Mouse (Mus musculus) retina, embryonic 14.5 days (tissue): ENCODE data around the gene Fanci.

Source experiments
- DNase-seq: peaks from one replicate; pipeline ENCODE4 v3.0.0-alpha.2; 2015; ENCODE audit warnings: low spot score

The Fanci gene

GRCm38 (mm10) chr7:79464776-79465420, 73.2 kb downstream of the Fanci start:
- DNase-seq, result peak; percentile 45

- peak; percentile 61 for DNase-seq
Measured at GRCm38 (mm10) chr7:79465461-79466044, 73.8 kb downstream of the Fanci start.

GRCm38 (mm10) chr7:79466053-79466901, 74.5 kb downstream of the Fanci start, which contains the start of gene Polg:
Gene Polg (minus strand): TSS chr7:79466362.
- peak; percentile 99 for DNase-seq

GRCm38 (mm10) chr7:79467951-79468350, 76.2 kb downstream of the Fanci start:
- DNase-seq, result no peak

GRCm38 (mm10) chr7:79468994-79469393, 77.3 kb downstream of the Fanci start:
- DNase-seq, result no peak

- no peak for DNase-seq
Measured at GRCm38 (mm10) chr7:79469766-79470165, 78.0 kb downstream of the Fanci start.

- no peak for DNase-seq
Measured at GRCm38 (mm10) chr7:79470718-79471117, 79.0 kb downstream of the Fanci start.

GRCm38 (mm10) chr7:79471436-79471835, 79.7 kb downstream of the Fanci start:
- DNase-seq, result no peak

GRCm38 (mm10) chr7:79472792-79473191, 81.1 kb downstream of the Fanci start:
- no peak for DNase-seq

GRCm38 (mm10) chr7:79473496-79474194, 81.9 kb downstream of the Fanci start:
- DNase-seq, result no peak

GRCm38 (mm10) chr7:79474831-79475399, 83.2 kb downstream of the Fanci start:
- DNase-seq, result no peak

- DNase-seq, result no peak
Measured at GRCm38 (mm10) chr7:79486528-79486927, 94.8 kb downstream of the Fanci start.

- peak; percentile 85 for DNase-seq
Measured at GRCm38 (mm10) chr7:79493915-79494314, 102.2 kb downstream of the Fanci start.

- DNase-seq, result peak; percentile 94
Measured at GRCm38 (mm10) chr7:79495988-79496815, 104.5 kb downstream of the Fanci start.

GRCm38 (mm10) chr7:79496816-79497328, 105.1 kb downstream of the Fanci start:
- DNase-seq, result no peak

- no peak for DNase-seq
Measured at GRCm38 (mm10) chr7:79497701-79498115, 106.0 kb downstream of the Fanci start.

- DNase-seq, result peak; percentile 5
Measured at GRCm38 (mm10) chr7:79498356-79498755, 106.6 kb downstream of the Fanci start.

GRCm38 (mm10) chr7:79498965-79499595, 107.4 kb downstream of the Fanci start:
- DNase-seq, result peak; percentile 61
